Mouse (Mus musculus): ENCODE results near the gene Grm4.

GRCm38 (mm10) chr17:27564391-27565162 is 43.4 kb upstream of the Grm4 start:
- TF ChIP-seq POLR2A (IDR thresholded peaks at IDR 0.05; ENCODE audit: borderline replicate concordance, extremely low read depth, low read depth, low read length) (no peak), CTCF (IDR thresholded peaks at IDR 0.05; ENCODE audit: insufficient read depth, low read length) (no peak)

Measured in lung, adult 2 months (tissue).